In genomic region chr8:106637446-106637845, GRCm38 (mm10) we compare ENCODE assay signal across 12 mouse cellular contexts. TPM values are rescaled to one million over a fixed set of nuclear protein-coding genes. Genes with fewer than 3 reads are reported as not detected.
DNase-seq lines count a peak whose midpoint lies in the region; ATAC-seq and TF ChIP-seq lines count a peak whose summit lies in the region.
"Had no signal": no experiment of that assay in that cellular context is flagged by ENCODE, and none has a peak within 500 bp of the region (broad histone marks: within the 10 kb centered on the region; RNA-seq: fewer than 3 reads in every experiment).

No protein-coding gene starts in this region.

- no peak overlapping the region for H3K4me2 ChIP-seq in hindbrain, embryonic 11.5 days (replicated peaks; ENCODE audit: low read depth, low read length)
- H3K4me2 ChIP-seq in hindbrain, embryonic 14.5 days (replicated peaks) = no peak overlapping the region
- H3K4me2 ChIP-seq in lung, postnatal 0 days (replicated peaks; ENCODE audit: low read depth, low read length) = no peak overlapping the region
- H3K4me2 ChIP-seq in forebrain, embryonic 15.5 days (replicated peaks) = no peak overlapping the region

- 62% methylated on average over 4 of the region's 4 CpGs for WGBS in hindbrain, embryonic 11.5 days
- 60% methylated on average over 4 of the region's 4 CpGs for WGBS in hindbrain, embryonic 14.5 days
- WGBS in lung, postnatal 0 days = 70% methylated on average over 4 of the region's 4 CpGs
- WGBS in lung, adult 2 months = 78% methylated on average over 4 of the region's 4 CpGs
- WGBS in forebrain, embryonic 15.5 days = 69% methylated on average over 4 of the region's 4 CpGs

- no peak for ATAC-seq in hindbrain, embryonic 11.5 days (ENCODE audit: low FRiP score)
- ATAC-seq in hindbrain, embryonic 14.5 days (ENCODE audit: low FRiP score) = no peak
- ATAC-seq in lung, postnatal 0 days = no peak
- no peak for ATAC-seq in forebrain, embryonic 15.5 days (replicated peaks)

- peak; percentile 31 for DNase-seq in hindbrain, embryonic 11.5 days (ENCODE audit: low spot score)
- no peak for DNase-seq in hindbrain, embryonic 14.5 days (ENCODE audit: low spot score)
- no peak for DNase-seq in lung, postnatal 0 days (ENCODE audit: low spot score)
- no peak for DNase-seq in lung, adult 2 months
- no peak for DNase-seq in thymus, postnatal 14 days
- DNase-seq: cerebellum, adult 8-10 months; heart, adult 2 months; heart, postnatal 4 days; kidney, adult 9 months had no signal

- H3K9ac ChIP-seq in hindbrain, embryonic 11.5 days (ENCODE audit: low read depth, low read length) = no peak overlapping the region
- no peak overlapping the region for H3K9ac ChIP-seq in hindbrain, embryonic 14.5 days
- H3K9ac ChIP-seq in lung, postnatal 0 days (replicated peaks; ENCODE audit: low read depth) = no peak overlapping the region
- H3K9ac ChIP-seq in forebrain, embryonic 15.5 days (replicated peaks) = no peak overlapping the region
- H3K9ac ChIP-seq: liver, embryonic 14.5 days had no signal

- H3K4me3 ChIP-seq in hindbrain, embryonic 11.5 days (ENCODE audit: low read depth, low read length) = no peak overlapping the region
- no peak overlapping the region for H3K4me3 ChIP-seq in hindbrain, embryonic 14.5 days (replicated peaks; ENCODE audit: low read length)
- H3K4me3 ChIP-seq in lung, postnatal 0 days (ENCODE audit: low read depth, low read length) = no peak overlapping the region
- H3K4me3 ChIP-seq in lung, adult 2 months (replicated peaks; ENCODE audit: extremely low read depth, low read depth, low read length) = no peak overlapping the region
- no peak overlapping the region for H3K4me3 ChIP-seq in brown adipose tissue, adult 24 weeks (ENCODE audit: insufficient read depth, low read depth, low read length)
- no peak overlapping the region for H3K4me3 ChIP-seq in forebrain, embryonic 15.5 days
- H3K4me3 ChIP-seq: heart, adult 2 months had no signal

- H3K9me3 ChIP-seq in hindbrain, embryonic 11.5 days (ENCODE audit: control insufficient read depth, low read length) = no peaks in the 10 kb centered on the region
- H3K9me3 ChIP-seq in hindbrain, embryonic 14.5 days (ENCODE audit: control insufficient read depth, low read length) = no peaks in the 10 kb centered on the region
- no peaks in the 10 kb centered on the region for H3K9me3 ChIP-seq in lung, postnatal 0 days (ENCODE audit: low read length)
- H3K9me3 ChIP-seq in forebrain, embryonic 15.5 days = no peaks in the 10 kb centered on the region

- no peaks in the 10 kb centered on the region for H3K27me3 ChIP-seq in hindbrain, embryonic 11.5 days (ENCODE audit: control insufficient read depth, insufficient read depth, low read length)
- no peaks in the 10 kb centered on the region for H3K27me3 ChIP-seq in hindbrain, embryonic 14.5 days (ENCODE audit: control insufficient read depth, insufficient read depth, low read length)
- no peaks in the 10 kb centered on the region for H3K27me3 ChIP-seq in lung, postnatal 0 days (replicated peaks; ENCODE audit: insufficient read depth, low read length)
- no peaks in the 10 kb centered on the region for H3K27me3 ChIP-seq in forebrain, embryonic 15.5 days

- no peak overlapping the region for H3K27ac ChIP-seq in hindbrain, embryonic 11.5 days (ENCODE audit: low read depth, low read length)
- H3K27ac ChIP-seq in hindbrain, embryonic 14.5 days = no peak overlapping the region
- peak overlapping the region; percentile 32; the same call in 1 of the 2 replicates for H3K27ac ChIP-seq in lung, postnatal 0 days (ENCODE audit: low read length)
- peak overlapping the region; percentile 9 for H3K27ac ChIP-seq in brown adipose tissue, adult 24 weeks (replicated peaks; ENCODE audit: low read depth, low read length)
- H3K27ac ChIP-seq in forebrain, embryonic 15.5 days (replicated peaks) = no peak overlapping the region
- H3K27ac ChIP-seq: heart, adult 2 months; liver, embryonic 14.5 days had no signal

- H3K4me1 ChIP-seq in hindbrain, embryonic 11.5 days (replicated peaks; ENCODE audit: control insufficient read depth, insufficient read depth, low read length) = no peaks in the 10 kb centered on the region
- no peaks in the 10 kb centered on the region for H3K4me1 ChIP-seq in hindbrain, embryonic 14.5 days (replicated peaks; ENCODE audit: control insufficient read depth, insufficient read depth, low read length)
- peaks cover 5% of the 10 kb centered on the region; the same call in 1 of the 2 replicates for H3K4me1 ChIP-seq in lung, postnatal 0 days (ENCODE audit: insufficient read depth, low read depth, low read length)
- H3K4me1 ChIP-seq in lung, adult 2 months (ENCODE audit: control insufficient read depth, insufficient read depth, low read length) = peaks cover 7% of the 10 kb centered on the region; the same call in 1 of the 2 replicates
- H3K4me1 ChIP-seq in brown adipose tissue, adult 24 weeks (ENCODE audit: control insufficient read depth, insufficient read depth, insufficient read length, low read length) = no peaks in the 10 kb centered on the region
- H3K4me1 ChIP-seq in forebrain, embryonic 15.5 days = no peaks in the 10 kb centered on the region

- no peak for TF ChIP-seq EP300 in lung, postnatal 0 days (IDR thresholded peaks at IDR 0.05)

- no peak for TF ChIP-seq CTCF in lung, postnatal 0 days (IDR thresholded peaks at IDR 0.05)
- no peak for TF ChIP-seq CTCF in lung, adult 2 months (IDR thresholded peaks at IDR 0.05; ENCODE audit: insufficient read depth, low read length)

- H3K36me3 ChIP-seq in hindbrain, embryonic 11.5 days (ENCODE audit: control insufficient read depth, insufficient read depth, low read length) = no peaks in the 10 kb centered on the region
- no peaks in the 10 kb centered on the region for H3K36me3 ChIP-seq in hindbrain, embryonic 14.5 days (replicated peaks; ENCODE audit: control insufficient read depth, insufficient read depth)
- H3K36me3 ChIP-seq in lung, postnatal 0 days (ENCODE audit: insufficient read depth, low read length) = no peaks in the 10 kb centered on the region
- H3K36me3 ChIP-seq in forebrain, embryonic 15.5 days = no peaks in the 10 kb centered on the region

- no peak for TF ChIP-seq POLR2A in lung, adult 2 months (IDR thresholded peaks at IDR 0.05; ENCODE audit: borderline replicate concordance, extremely low read depth, low read depth, low read length)

RNA-seq across cellular contexts. Expression of gene Cdh1, which starts 34.3 kb away (rescaled TPM):
- 6.0 and 6.7 TPM in 2 replicates for polyA plus RNA-seq in hindbrain, embryonic 11.5 days (2014; fragmentation: Nextera tagmentation; extraction: Ambion mirVana)
- polyA plus RNA-seq in hindbrain, embryonic 14.5 days (2014; fragmentation: Nextera tagmentation; extraction: Ambion mirVana) = 1.5 and 2.6 TPM in 2 replicates
- polyA plus RNA-seq in lung, postnatal 0 days (2015; fragmentation: Nextera tagmentation; extraction: Ambion mirVana) = 88.2 and 106 TPM in 2 replicates
- polyA plus RNA-seq in lung, adult 2 months (2012; rRNA removed) = 124 and 140 TPM in 2 replicates
- not detected in 2 replicates for polyA plus RNA-seq in brown adipose tissue, adult 24 weeks (2012; ENCODE audit: insufficient read depth, insufficient read length, missing spikeins)
- 1.2 and 1.8 TPM in 2 replicates for polyA plus RNA-seq in forebrain, embryonic 15.5 days (2015; fragmentation: Nextera tagmentation; extraction: Ambion mirVana)

RNA-seq across cellular contexts. Expression of gene Tango6, which starts 45.4 kb away (rescaled TPM):
- 6.2 and 7.2 TPM in 2 replicates for polyA plus RNA-seq in hindbrain, embryonic 11.5 days (2014; fragmentation: Nextera tagmentation; extraction: Ambion mirVana)
- polyA plus RNA-seq in hindbrain, embryonic 14.5 days (2014; fragmentation: Nextera tagmentation; extraction: Ambion mirVana) = 4.7 and 5.5 TPM in 2 replicates
- polyA plus RNA-seq in lung, postnatal 0 days (2015; fragmentation: Nextera tagmentation; extraction: Ambion mirVana) = 3.5 and 3.7 TPM in 2 replicates
- 4.3 and 5.9 TPM in 2 replicates for polyA plus RNA-seq in lung, adult 2 months (2012; rRNA removed)
- polyA plus RNA-seq in brown adipose tissue, adult 24 weeks (2012; ENCODE audit: insufficient read depth, insufficient read length, missing spikeins) = 1.9 and 2.5 TPM in 2 replicates
- polyA plus RNA-seq in forebrain, embryonic 15.5 days (2015; fragmentation: Nextera tagmentation; extraction: Ambion mirVana) = 4.9 and 5.5 TPM in 2 replicates

Comparison
In these comparisons a context has a peak if more than half of its experiments do, and no peak if none do; other contexts are left out.
1. H3K27ac ChIP-seq: peak in lung, postnatal 0 days (single experiment) and brown adipose tissue, adult 24 weeks (single experiment); none in hindbrain, embryonic 11.5 days (single experiment), hindbrain, embryonic 14.5 days (single experiment) and forebrain, embryonic 15.5 days (single experiment).
2. RNA of gene Cdh1, which starts 34.3 kb away (polyA plus RNA-seq): 124 to 140 TPM in lung, adult 2 months and 88.2 to 106 TPM in lung, postnatal 0 days; 6.0 to 6.7 TPM in hindbrain, embryonic 11.5 days, 1.5 to 2.6 TPM in hindbrain, embryonic 14.5 days, 1.2 to 1.8 TPM in forebrain, embryonic 15.5 days and not detected in brown adipose tissue, adult 24 weeks; every median in the first group is over 10 times any median in the second.